Mouse (Mus musculus) embryonic facial prominence, embryonic 10.5 days (tissue): ENCODE measurements around the gene Reck. TPM values are rescaled to one million over a fixed set of nuclear protein-coding genes. Genes with fewer than 3 reads are reported as not detected.

Experiments used
- DNase-seq: peaks from one replicate; pipeline ENCODE4 v3.0.0-alpha.2; 2017; ENCODE audit warnings: low spot score
- H3K27ac ChIP-seq: fragments of 300-500 bp; sonication (generic); replicated peaks from 2 replicates; pipeline ENCODE4 v1.5.1; 2016; ENCODE audit warnings: mild to moderate bottlenecking
- H3K27me3 ChIP-seq: fragments of 300-500 bp; sonication (generic); replicated peaks from 2 replicates; pipeline ENCODE4 v1.6.1; 2016; ENCODE audit warnings: low read depth, mild to moderate bottlenecking; ENCODE audit not compliant: poor library complexity, severe bottlenecking
- H3K36me3 ChIP-seq: fragments of 300-500 bp; sonication (generic); replicated peaks from 2 replicates; pipeline ENCODE4 v1.6.1; 2016; ENCODE audit warnings: mild to moderate bottlenecking, moderate library complexity
- H3K4me1 ChIP-seq: fragments of 300-500 bp; sonication (generic); 2 replicates; pipeline ENCODE4 v1.6.1; 2016
- H3K4me3 ChIP-seq: fragments of 300-500 bp; sonication (generic); 2 replicates; pipeline ENCODE4 v1.5.1; 2016; ENCODE audit warnings: mild to moderate bottlenecking, moderate library complexity
- H3K9me3 ChIP-seq: fragments of 300-500 bp; sonication (generic); 2 replicates; pipeline ENCODE4 v1.6.1; 2016; ENCODE audit warnings: mild to moderate bottlenecking
- WGBS: fragments of 180-500 bp; shearing (Covaris S2); methylation state at CpG from one replicate; pipeline ENCODE4 v1.1.7; 2016; 5-methylcytosine and 5-hydroxymethylcytosine counted together
- polyA plus RNA-seq: library from polyadenylated mRNA; unstranded; fragments of >200 nt; fragmentation: Nextera tagmentation; extraction: Ambion mirVana; gene quantifications from 2 replicates; pipeline ENCODE4 v1.2.1, GENCODE M21; 2016

Reck gene
- polyA plus RNA-seq, 1 experiment from 2014 or later: 17.4 TPM

- WGBS: 89% methylated on average over 10 of the region's 10 CpGs
- Histone ChIP-seq H3K27me3 (no peaks in the 10 kb centered on the region), H3K36me3 (no peaks in the 10 kb centered on the region), H3K4me1 (peaks cover 6% of the 10 kb centered on the region), H3K4me3 (no peak overlapping the region), H3K27ac (no peak overlapping the region), H3K9me3 (peaks cover 5% of the 10 kb centered on the region; the same call in 1 of the 2 replicates)
- DNase-seq: peak; percentile 5
Measured at GRCm38 (mm10) chr4:43869821-43870220, 5.5 kb upstream of the Reck start.

- Histone ChIP-seq H3K9me3 (no peaks in the 10 kb centered on the region), H3K4me3 (peak overlapping the region; percentile 79), H3K27me3 (no peaks in the 10 kb centered on the region), H3K4me1 (peaks cover 44% of the 10 kb centered on the region), H3K36me3 (no peaks in the 10 kb centered on the region), H3K27ac (peak overlapping the region; percentile 97)
- 59% methylated on average over 7 of the region's 7 CpGs for WGBS
- no peak for DNase-seq
Measured at GRCm38 (mm10) chr4:43874501-43874900, 829 bp upstream of the Reck start.

- Histone ChIP-seq H3K4me3 (peak overlapping the region; percentile 79), H3K27ac (peak overlapping the region; percentile 97), H3K9me3 (no peaks in the 10 kb centered on the region), H3K36me3 (no peaks in the 10 kb centered on the region; the same call in 1 of the 2 replicates), H3K4me1 (peaks cover 47% of the 10 kb centered on the region), H3K27me3 (no peaks in the 10 kb centered on the region)
- no peak for DNase-seq
- 0% methylated on average over 20 of the region's 20 CpGs for WGBS
Measured at GRCm38 (mm10) chr4:43875919-43876411, 635 bp downstream of the Reck start.

GRCm38 (mm10) chr4:43877230-43877629 lies 1.9 kb downstream of the Reck start:
- Histone ChIP-seq H3K4me3 (peak overlapping the region; percentile 79; the same call in 1 of the 2 replicates), H3K9me3 (no peaks in the 10 kb centered on the region), H3K36me3 (no peaks in the 10 kb centered on the region; the same call in 1 of the 2 replicates), H3K27ac (no peak overlapping the region), H3K4me1 (peaks cover 57% of the 10 kb centered on the region), H3K27me3 (no peaks in the 10 kb centered on the region)
- WGBS: 92% methylated on average over 1 of the region's 1 CpGs
- DNase-seq: no peak

- no peaks in the 10 kb centered on the region for H3K27me3 ChIP-seq
- 41% methylated on average over 5 of the region's 5 CpGs for WGBS
- H3K36me3 ChIP-seq: no peaks in the 10 kb centered on the region; the same call in 1 of the 2 replicates
- peaks cover 63% of the 10 kb centered on the region for H3K4me1 ChIP-seq
- peak overlapping the region; percentile 27; the same call in 1 of the 2 replicates for H3K4me3 ChIP-seq
- H3K27ac ChIP-seq: peak overlapping the region; percentile 46
- DNase-seq: peak; percentile 24
- H3K9me3 ChIP-seq: no peaks in the 10 kb centered on the region
Measured at GRCm38 (mm10) chr4:43878121-43878776, 2.9 kb downstream of the Reck start.

- H3K9me3 ChIP-seq: no peaks in the 10 kb centered on the region
- no peaks in the 10 kb centered on the region; the same call in 1 of the 2 replicates for H3K36me3 ChIP-seq
- no peak overlapping the region for H3K4me3 ChIP-seq
- peaks cover 73% of the 10 kb centered on the region for H3K4me1 ChIP-seq
- no peak for DNase-seq
- H3K27me3 ChIP-seq: no peaks in the 10 kb centered on the region
- WGBS: 82% methylated on average over 6 of the region's 6 CpGs
- no peak overlapping the region for H3K27ac ChIP-seq
Measured at GRCm38 (mm10) chr4:43879566-43879965, 4.2 kb downstream of the Reck start.

GRCm38 (mm10) chr4:43884196-43884595 lies 8.9 kb downstream of the Reck start:
- Histone ChIP-seq H3K4me3 (peak overlapping the region; percentile 21), H3K36me3 (peaks cover 7% of the 10 kb centered on the region), H3K9me3 (no peaks in the 10 kb centered on the region), H3K27ac (peak overlapping the region; percentile 84), H3K4me1 (peaks cover 61% of the 10 kb centered on the region), H3K27me3 (no peaks in the 10 kb centered on the region)
- peak; percentile 68 for DNase-seq
- 13% methylated on average over 4 of the region's 4 CpGs for WGBS

GRCm38 (mm10) chr4:43891247-43891646 lies 15.9 kb downstream of the Reck start:
- WGBS: 88% methylated on average over 3 of the region's 3 CpGs
- no peak overlapping the region for H3K4me3 ChIP-seq
- no peak for DNase-seq
- H3K9me3 ChIP-seq: no peaks in the 10 kb centered on the region
- peaks cover 10% of the 10 kb centered on the region for H3K4me1 ChIP-seq
- H3K27ac ChIP-seq: no peak overlapping the region
- no peaks in the 10 kb centered on the region for H3K27me3 ChIP-seq
- peaks cover 26% of the 10 kb centered on the region for H3K36me3 ChIP-seq

- H3K4me1 ChIP-seq: no peaks in the 10 kb centered on the region
- no peak overlapping the region for H3K4me3 ChIP-seq
- H3K9me3 ChIP-seq: no peaks in the 10 kb centered on the region
- no peaks in the 10 kb centered on the region for H3K27me3 ChIP-seq
- H3K36me3 ChIP-seq: peaks cover 61% of the 10 kb centered on the region
- DNase-seq: no peak
- no peak overlapping the region for H3K27ac ChIP-seq
Measured at GRCm38 (mm10) chr4:43897209-43897608, 21.9 kb downstream of the Reck start.

- whole genome bisulfite sequencing: 80% methylated on average over 8 of the region's 8 CpGs
- no peak overlapping the region for H3K27ac ChIP-seq
- DNase-seq: no peak
- H3K36me3 ChIP-seq: peaks cover 71% of the 10 kb centered on the region
- H3K4me1 ChIP-seq: no peaks in the 10 kb centered on the region
- H3K4me3 ChIP-seq: no peak overlapping the region
- no peaks in the 10 kb centered on the region for H3K9me3 ChIP-seq
- H3K27me3 ChIP-seq: no peaks in the 10 kb centered on the region
Measured at GRCm38 (mm10) chr4:43899197-43899596, 23.9 kb downstream of the Reck start.

GRCm38 (mm10) chr4:43903690-43904089 lies 28.4 kb downstream of the Reck start:
- no peaks in the 10 kb centered on the region for H3K9me3 ChIP-seq
- H3K4me1 ChIP-seq: peaks cover 4% of the 10 kb centered on the region; the same call in 1 of the 2 replicates
- 74% methylated on average over 7 of the region's 7 CpGs for WGBS
- H3K36me3 ChIP-seq: peaks cover 73% of the 10 kb centered on the region
- H3K27ac ChIP-seq: no peak overlapping the region
- H3K4me3 ChIP-seq: no peak overlapping the region
- H3K27me3 ChIP-seq: no peaks in the 10 kb centered on the region
- DNase-seq: no peak

- H3K4me1 ChIP-seq: peaks cover 4% of the 10 kb centered on the region; the same call in 1 of the 2 replicates
- H3K4me3 ChIP-seq: no peak overlapping the region
- peaks cover 75% of the 10 kb centered on the region for H3K36me3 ChIP-seq
- no peak overlapping the region for H3K27ac ChIP-seq
- H3K27me3 ChIP-seq: no peaks in the 10 kb centered on the region
- DNase-seq: peak; percentile 38
- H3K9me3 ChIP-seq: no peaks in the 10 kb centered on the region
- WGBS: 32% methylated on average over 6 of the region's 6 CpGs
Measured at GRCm38 (mm10) chr4:43906443-43906842, 31.1 kb downstream of the Reck start.

GRCm38 (mm10) chr4:43918221-43918620 lies 42.9 kb downstream of the Reck start:
- Histone ChIP-seq H3K4me3 (no peak overlapping the region), H3K27ac (no peak overlapping the region), H3K9me3 (no peaks in the 10 kb centered on the region), H3K4me1 (no peaks in the 10 kb centered on the region), H3K27me3 (no peaks in the 10 kb centered on the region), H3K36me3 (peaks cover 77% of the 10 kb centered on the region)
- no peak for DNase-seq
- WGBS: 95% methylated on average over 5 of the region's 5 CpGs
